Mouse (Mus musculus): Measurements from ENCODE around the gene Atad5.
"Not testable (repeated sequence)": the region's sequence is repeated elsewhere in the genome, so short reads cannot be mapped to it uniquely, and the experiment has no call there.

The Atad5 gene

GRCm38 (mm10) chr11:80081786-80082319 lies 7.3 kb upstream of the Atad5 start:
- no peak for DNase-seq

DNA sequence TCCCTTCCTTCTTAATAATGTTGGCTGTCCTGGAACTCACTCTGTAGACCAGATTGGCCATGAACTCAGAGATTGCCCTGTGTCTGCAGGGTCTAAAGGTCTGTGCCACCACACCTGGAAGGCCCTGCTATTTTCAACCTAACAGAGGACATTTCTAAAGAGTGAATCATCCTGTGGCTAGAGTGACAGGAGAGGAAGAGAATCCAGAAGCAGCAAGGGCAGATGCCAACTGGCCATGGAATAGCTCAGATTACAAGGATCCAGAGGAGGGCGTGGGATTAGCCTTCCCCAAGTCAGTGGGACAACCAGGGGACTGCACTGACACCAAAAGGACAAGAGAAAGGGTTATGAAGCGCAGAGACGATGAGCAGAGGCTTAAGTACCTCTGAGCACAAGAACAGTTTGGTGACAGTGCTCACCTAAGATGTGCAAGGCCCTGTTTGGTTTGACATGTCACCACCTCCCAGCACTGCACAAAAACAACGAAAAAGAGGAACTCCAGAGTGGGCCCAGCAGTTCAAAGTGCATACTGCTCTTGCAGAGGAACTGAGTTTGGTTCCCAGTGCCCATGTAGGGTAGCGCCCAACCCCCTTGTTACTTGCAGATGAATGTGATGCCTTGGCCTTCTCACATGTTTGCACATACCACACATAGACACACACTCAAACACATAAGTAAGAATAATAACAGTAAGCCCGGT lies 3.7 kb upstream of the Atad5 start:
- no peak for DNase-seq

DNA sequence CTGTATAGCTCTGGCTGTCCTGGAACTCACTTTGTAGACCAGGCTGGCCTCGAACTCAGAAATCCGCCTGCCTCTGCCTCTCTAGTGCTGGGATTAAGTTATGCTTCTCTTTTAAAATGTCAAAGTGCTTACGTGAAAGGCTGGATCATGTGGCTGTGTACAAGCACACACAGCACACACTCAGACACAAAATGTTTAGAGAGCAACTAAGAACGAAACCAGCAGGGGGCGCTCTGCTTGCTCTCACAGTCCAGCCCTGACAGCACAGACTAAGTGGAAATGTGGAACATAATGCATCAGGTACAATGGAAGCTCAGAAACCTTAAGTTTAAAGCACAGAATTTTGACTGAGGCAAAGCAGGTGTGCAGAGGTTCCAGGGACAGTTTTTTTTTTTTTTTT lies 2.4 kb upstream of the Atad5 start:
- DNase-seq, result peak; percentile 92 to 96

DNA sequence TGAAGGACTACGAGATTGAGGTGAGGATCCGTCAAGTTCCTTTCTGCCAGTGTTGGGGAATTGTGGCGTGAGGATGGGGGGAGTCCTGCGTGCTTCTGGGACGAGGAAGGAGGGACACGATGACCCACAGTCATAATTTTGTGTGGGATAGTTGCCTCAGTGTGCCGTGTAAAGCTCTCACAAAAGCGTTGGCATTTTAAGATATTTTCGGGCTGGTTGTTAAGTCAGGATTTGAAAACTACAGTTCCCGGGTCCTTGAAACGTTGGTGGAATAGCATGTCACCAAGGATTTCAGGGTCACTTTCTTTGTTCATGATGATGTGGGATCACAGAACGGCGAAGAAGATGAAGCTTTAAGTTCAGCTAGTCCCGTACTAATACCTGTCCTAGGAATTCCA lies 616 bp downstream of the Atad5 start:
- DNase-seq, result no peak

DNA sequence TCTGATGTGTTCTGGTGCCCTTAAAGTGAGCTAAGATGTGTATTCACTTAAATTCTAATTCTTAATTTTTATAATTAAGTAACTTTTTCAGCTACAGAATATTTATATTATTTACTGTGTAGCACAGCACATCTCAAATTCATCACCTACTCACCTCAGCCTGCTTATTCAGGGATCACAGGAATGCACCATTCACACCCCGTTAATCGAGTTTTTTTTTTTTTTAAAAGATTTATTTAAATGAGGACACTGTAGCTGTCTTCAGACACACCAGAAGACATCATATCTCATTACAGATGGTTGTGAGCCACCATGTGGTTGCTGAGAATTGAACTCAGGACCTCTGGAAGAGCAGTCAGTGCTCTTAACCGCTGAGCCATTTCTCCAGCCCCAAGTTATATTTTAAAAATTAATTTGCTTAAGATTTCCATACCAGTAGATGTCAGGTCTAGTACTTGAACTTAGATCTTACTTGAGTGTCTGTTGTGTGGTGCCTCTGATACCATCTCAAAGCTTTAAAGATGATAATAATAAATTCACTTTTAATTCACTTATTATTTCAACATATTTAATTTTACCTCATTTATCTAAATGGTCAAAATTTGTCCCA lies 1.5 kb downstream of the Atad5 start:
- no peak for DNase-seq

- DNase-seq, result no peak
Observed at GRCm38 (mm10) chr11:80098444-80099056, 9.3 kb downstream of the Atad5 start.

DNA sequence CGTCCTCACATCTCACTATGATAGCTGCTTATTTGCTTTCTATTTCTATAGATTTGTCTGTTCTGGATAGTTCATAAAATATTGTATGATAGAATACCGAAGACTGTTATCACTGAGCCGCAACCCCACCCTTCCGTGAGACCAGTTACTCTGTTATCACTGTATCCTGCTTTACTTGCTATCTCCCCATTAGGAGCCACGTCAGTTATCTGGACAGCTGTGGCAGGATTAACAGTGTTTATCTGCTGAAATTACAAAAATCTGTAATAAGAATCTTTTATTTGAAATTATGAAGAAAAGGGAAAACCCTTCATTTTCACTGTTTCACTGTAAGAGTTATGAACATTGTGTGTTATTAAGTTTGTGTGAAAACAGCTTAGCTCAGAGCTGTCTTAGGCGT lies 12.1 kb downstream of the Atad5 start:
- no peak for DNase-seq

DNA sequence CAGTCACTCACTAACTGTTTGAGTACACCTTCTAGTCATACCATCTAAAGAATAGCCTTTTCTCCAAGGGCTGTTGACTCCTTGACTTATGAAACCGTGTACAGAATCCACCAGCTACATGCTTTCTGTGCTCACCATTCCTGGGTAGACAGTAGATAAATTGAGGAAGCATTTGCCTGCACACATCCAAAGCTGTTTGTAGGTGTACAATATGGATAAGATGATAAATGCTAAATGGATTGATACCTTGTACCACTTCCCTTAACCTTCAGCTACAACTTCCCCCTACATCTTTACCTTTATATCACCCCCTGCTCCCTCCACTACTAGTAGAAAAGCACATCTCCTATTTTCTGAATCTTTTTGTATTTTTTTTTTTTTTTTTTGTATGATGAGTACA lies 15.2 kb downstream of the Atad5 start:
- DNase-seq, result no peak

DNA sequence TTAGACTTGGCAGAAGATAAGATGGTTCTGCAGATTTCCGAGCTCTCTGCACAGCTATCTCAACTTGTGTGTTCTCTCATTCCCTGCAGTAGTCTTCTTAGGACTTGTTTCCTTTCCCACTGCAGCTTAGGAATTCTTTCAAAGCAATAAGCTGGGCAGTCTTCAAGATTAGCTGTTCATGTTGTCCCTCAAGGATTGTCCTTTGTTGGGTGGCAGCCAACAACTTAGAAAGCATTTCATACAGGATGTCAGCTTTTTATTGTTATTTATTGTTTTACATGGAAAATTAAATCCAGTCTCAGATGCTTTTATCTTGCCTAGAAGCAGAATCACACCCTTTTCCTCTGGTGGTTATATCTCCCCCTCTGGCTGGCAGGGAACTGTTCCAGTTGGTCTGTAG lies 27.2 kb downstream of the Atad5 start:
- DNase-seq, result peak; percentile 18 to 45

DNA sequence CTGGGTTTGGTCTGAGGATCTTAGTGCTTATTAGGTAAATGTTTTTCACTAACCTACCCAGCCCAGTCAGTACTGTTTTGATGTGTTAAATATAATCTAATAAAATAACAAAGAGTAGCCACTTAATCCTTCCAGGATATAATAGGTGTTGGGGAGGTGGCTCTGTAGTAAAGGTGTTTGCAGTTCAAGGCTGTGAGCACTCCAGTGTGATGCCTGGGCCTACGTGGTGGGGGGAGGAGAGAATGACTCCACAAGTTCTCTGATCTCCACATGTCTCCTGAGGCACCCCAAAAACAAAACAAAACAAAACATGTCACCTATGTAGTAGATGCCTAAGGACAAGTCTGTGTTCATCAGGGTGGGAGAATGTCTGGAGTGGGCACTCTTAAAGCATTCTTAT lies 42.9 kb downstream of the Atad5 start:
- DNase-seq, result no peak

- no peak for DNase-seq
Observed at GRCm38 (mm10) chr11:80134744-80135143, 45.5 kb downstream of the Atad5 start.

- no peak for DNase-seq
Observed at GRCm38 (mm10) chr11:80135954-80136683, 46.9 kb downstream of the Atad5 start.

GRCm38 (mm10) chr11:80136786-80137185 lies 47.6 kb downstream of the Atad5 start:
- DNase-seq, result no peak

DNA sequence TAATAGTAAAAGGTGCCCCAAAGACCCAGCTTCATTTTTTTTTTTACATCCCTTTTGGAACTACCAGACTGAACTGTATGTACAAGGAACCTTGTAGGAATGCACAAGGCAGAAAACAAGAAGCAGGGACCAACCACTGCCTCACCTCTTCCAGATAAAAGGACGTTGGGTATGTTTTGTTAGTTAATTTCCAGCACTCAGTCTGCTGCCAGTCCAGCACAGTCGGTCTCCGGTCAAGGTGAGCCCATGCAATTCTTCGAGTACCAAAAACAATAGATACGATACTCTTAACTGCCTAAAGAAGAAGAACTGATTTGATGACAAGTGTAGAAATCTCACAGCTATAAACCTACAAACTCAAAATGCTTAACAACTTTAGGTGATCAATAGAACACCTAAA lies 48.6 kb downstream of the Atad5 start:
- DNase-seq, result no peak

DNA sequence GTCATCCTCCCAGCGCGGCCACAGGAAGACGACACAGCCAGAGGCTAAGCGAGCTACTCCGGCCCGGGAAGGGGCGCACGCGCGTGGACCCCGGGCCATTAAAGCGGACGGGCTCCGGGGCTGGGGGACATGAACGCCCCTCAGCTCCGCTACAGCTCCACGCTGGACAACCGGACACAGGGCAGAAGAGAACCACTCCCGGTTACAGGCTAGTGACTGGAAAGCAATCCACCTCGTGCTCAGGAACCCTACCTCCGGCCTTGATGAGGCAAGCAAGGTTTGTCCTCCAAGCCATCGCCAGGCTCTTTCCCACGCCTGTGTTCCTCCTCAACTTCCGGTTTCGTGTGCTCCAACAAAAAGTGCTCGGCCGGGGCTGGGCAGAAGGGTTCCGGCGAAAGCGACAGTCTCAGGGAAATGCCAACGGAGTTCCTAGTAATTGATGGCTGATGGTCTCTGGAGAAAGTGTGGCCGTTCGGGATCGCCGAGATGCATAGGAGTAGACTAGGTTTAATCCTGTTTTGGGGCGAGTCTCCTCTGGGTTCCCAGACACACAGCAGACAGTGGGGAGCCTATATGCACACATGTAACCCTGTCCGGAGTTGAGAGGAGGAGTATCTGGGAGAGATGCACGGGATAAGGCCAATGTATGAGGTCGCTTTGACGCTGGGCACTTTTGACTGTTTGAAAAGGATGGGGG lies 52.8 kb downstream of the Atad5 start, which contains the start of gene Tefm:
TSS of gene Tefm (minus strand) at position 351 of the 697 bp plus-strand sequence.
- peak; percentile 80 to 87 for DNase-seq

GRCm38 (mm10) chr11:80142872-80143271 lies 53.7 kb downstream of the Atad5 start:
- DNase-seq, result peak in 1 of 2 experiments; percentile 44

DNA sequence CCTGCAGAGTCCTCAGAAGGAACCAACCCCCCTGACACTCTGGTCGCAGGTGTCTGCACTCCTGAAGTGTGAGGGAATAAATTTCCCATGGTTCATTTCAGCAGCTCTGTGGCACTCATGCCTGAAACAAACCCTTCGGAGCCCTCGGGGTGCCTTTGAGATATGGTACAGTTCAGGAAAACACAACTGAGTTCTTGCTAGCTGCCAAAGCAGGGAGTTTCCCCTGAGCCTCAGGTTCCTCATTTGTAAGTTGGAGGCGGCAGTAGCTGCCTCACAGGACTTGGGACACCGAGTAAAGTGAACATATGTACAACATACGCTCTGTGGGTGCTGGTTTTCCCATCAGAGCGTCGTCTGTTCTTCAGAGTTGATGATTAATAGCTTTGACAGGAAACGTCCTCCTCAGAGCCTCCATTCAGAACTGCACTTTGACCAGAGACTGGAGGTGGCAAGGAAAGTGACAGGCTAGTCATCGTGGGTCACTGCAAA lies 56.6 kb downstream of the Atad5 start:
- DNase-seq, result peak; percentile 56 to 66

DNA sequence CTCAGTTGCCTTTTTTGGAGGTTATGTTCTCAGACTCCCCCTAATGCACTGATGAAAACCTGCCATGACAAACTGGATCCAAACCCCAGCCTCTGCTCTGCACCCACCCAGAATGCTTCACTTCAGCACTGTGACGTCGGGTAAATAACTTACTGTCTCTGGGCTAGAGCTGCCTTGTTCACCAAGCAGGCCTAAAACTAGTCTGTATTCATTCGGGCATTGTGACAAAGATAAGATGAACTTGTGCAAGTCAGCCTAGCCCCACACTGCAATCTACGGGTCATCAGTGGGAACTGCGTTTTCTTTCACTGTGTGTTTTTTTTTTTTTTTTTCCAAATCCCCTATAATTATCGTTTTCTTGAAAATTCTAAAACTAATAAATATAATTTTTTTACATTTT lies 58.5 kb downstream of the Atad5 start:
- no peak for DNase-seq

DNA sequence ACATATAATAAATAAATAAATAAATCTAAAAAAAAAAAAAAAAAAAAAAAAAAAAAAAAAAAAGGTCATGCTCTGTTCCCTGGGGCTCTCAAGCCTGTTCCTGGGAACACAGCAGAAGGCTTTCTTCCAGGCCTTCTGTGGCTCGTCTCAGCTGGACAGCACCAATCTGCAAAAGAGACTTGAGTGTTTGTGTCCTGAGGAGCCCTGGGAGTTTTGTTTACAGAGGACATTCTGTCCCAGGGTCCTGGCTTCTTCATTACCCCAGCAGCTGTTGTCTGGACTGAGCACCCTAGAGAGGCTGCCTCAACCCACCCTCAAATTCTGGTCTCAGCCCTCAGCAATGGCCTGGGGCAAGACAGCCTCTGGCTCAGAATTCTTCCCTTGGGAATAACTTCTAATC lies 59.1 kb downstream of the Atad5 start:
- peak in 1 of 2 experiments; percentile 74 for DNase-seq

DNA sequence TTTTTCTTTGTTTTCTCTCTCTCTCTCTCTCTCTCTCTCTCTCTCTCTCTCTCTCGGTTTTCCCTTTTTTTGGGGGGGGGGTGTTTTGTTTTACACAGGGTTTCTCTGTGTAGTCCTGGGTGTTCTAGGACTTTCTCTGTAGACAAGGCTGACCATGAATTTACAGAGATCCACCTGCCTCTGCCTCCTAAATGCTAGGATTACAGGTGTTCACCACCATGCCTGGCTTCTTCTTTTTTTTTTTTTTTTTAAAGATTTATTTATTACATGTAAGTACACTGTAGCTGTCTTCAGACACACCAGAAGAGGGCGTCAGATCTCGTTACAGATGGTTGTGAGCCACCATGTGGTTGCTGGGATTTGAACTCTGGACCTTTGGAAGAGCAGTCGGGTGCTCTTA lies 59.8 kb downstream of the Atad5 start:
- not testable (repeated sequence) for DNase-seq

DNA sequence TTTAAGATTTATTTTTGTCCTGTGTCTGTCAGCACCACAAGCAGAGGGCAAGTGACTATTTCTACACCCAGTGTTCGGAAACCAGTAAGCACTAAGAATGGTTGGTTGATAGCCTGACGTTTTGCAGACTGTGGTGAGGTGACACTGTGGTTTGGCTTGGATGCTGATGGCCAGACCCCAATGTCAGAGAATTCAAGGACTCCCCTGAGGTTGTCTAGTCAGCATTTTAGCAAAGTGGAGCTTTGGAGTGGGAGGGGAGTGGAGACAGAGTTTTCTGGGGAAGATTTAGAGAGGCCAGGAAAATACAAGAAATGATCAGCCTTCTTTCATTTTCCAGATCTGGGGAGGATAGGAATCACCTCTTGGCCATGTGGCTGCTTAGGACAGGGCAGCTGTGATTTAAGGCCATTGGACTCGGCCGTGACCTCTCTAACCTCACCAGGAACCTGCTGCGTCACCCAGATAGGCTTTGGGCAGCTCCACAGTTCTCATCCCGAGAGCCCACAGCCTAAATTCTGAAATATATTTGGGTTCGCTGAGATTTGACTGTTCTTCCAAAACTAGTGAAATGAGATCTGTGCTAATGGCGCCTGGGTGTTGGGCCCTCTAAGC lies 60.3 kb downstream of the Atad5 start:
- peak in 1 of 2 experiments; percentile 45 for DNase-seq

DNA sequence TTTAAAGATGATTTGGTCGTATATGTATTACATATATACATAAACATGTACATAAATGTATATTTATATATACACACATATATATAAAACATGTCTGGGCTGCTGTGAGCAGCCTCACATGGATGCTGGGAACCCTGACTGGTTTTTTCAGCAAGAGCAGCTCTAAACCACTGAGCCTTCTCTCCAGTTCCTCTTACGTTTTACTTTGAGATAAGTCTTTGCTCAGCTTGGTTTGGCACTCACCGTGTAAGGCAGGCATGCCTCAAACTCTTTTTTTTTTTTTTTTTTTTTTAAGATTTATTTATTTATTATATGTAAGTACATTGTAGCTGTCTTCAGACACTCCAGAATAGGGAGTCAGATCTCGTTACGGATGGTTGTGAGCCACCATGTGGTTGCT lies 61.4 kb downstream of the Atad5 start:
- no peak for DNase-seq
